Mouse (Mus musculus) gastrocnemius, adult 2 months (tissue): Measurements from ENCODE around the gene Ephb4. TPM values are rescaled to one million over a fixed set of nuclear protein-coding genes. Genes with fewer than 3 reads are reported as not detected.

Source experiments
- DNase-seq: peaks from one replicate; pipeline ENCODE4 v3.0.0; 2022
- H3K27ac ChIP-seq: fragments of 200-600 bp; 2 replicates; pipeline ENCODE4 v1.8.1; 2022; ENCODE audit warnings: mild to moderate bottlenecking
- H3K4me3 ChIP-seq: fragments of 200-600 bp; 2 replicates; pipeline ENCODE4 v1.8.1; 2022; ENCODE audit warnings: mild to moderate bottlenecking, moderate library complexity
- CTCF ChIP-seq: fragments of 200-600 bp; IDR thresholded peaks from 2 replicates; pipeline ENCODE4 v1.8.1; 2022; ENCODE audit warnings: antibody characterized with exemption, mild to moderate bottlenecking, moderate library complexity
- intact Hi-C: fragments of 180-260 bp; cut with DNase I; formaldehyde crosslinking; loops from one replicate; pipeline ENCODE4 v1.15.1; 2025
- total RNA-seq, 2 experiments: library from RNA; stranded (reverse); gene quantifications; 2 replicates each; pipeline ENCODE4 v1.2.3; 2021

Gene Ephb4
- total RNA-seq, 2 experiments from 2014 or later, result 12.5 to 15.5 TPM

- no peak for DNase-seq
- intact Hi-C loops, result no loop called here
- Histone ChIP-seq H3K4me3 (no peak overlapping the region), H3K27ac (no peak overlapping the region)
- no peak for TF ChIP-seq CTCF
Measured at GRCm38 (mm10) chr5:137414253-137414652, 64.3 kb downstream of the Ephb4 start.

- TF ChIP-seq CTCF, result no peak
- H3K4me3 ChIP-seq, result no peak overlapping the region
- H3K27ac ChIP-seq, result no peak overlapping the region
- intact Hi-C loops, result no loop called here
- DNase-seq, result no peak
Measured at GRCm38 (mm10) chr5:137419105-137419504, 69.2 kb downstream of the Ephb4 start.

GRCm38 (mm10) chr5:137419841-137420240 lies 69.9 kb downstream of the Ephb4 start:
- intact Hi-C loops, result no loop called here
- no peak for TF ChIP-seq CTCF
- no peak for DNase-seq

GRCm38 (mm10) chr5:137425648-137426047 lies 75.7 kb downstream of the Ephb4 start:
- intact Hi-C loops, result no loop called here
- no peak for TF ChIP-seq CTCF

More at GRCm38 (mm10) chr5:137419841-137420240, 69.9 kb downstream of the Ephb4 start:
- Histone ChIP-seq H3K4me3 (no peak overlapping the region), H3K27ac (no peak overlapping the region)

More at GRCm38 (mm10) chr5:137425648-137426047, 75.7 kb downstream of the Ephb4 start:
- no peak overlapping the region for H3K4me3 ChIP-seq
- DNase-seq, result no peak
- H3K27ac ChIP-seq, result no peak overlapping the region

Other genes with a start within 250 kb of the Ephb4 start
- gene Trim56, start 233.9 kb upstream of the Ephb4 start, total RNA-seq, result 1 to 10 TPM; 7.5 to 9.3 TPM
- not detected for gene Muc3, start 200.8 kb upstream of the Ephb4 start, total RNA-seq
- under 1 TPM; 0.13 to 0.28 TPM for gene Muc3a, start 137.7 kb upstream of the Ephb4 start, total RNA-seq
- gene Ache, start 62.6 kb upstream of the Ephb4 start, total RNA-seq, result 10 to 100 TPM; 13.7 to 17.9 TPM
- gene Ufsp1, start 55.5 kb upstream of the Ephb4 start, total RNA-seq, result 10 to 100 TPM; 14.2 to 15.1 TPM
- gene Srrt, start 42.4 kb upstream of the Ephb4 start, total RNA-seq, result 10 to 100 TPM; 38.7 to 46.2 TPM
- 1 to 10 TPM; 2.1 to 3.1 TPM for gene Trip6, start 35.7 kb upstream of the Ephb4 start, total RNA-seq
- gene Slc12a9, start 16.5 kb upstream of the Ephb4 start, total RNA-seq, result 1 to 10 TPM; 2.0 to 2.4 TPM
- under 1 TPM in 1 of 2 experiments, not detected in 1; 0.03 TPM for gene Zan, start 127.0 kb downstream of the Ephb4 start, total RNA-seq
- 10 to 100 TPM; 11.3 to 11.4 TPM for gene Pop7, start 152.4 kb downstream of the Ephb4 start, total RNA-seq
- 10 to 100 TPM; 20.9 to 24.7 TPM for gene Gigyf1, start 168.4 kb downstream of the Ephb4 start, total RNA-seq
- gene Epo, start 183.1 kb downstream of the Ephb4 start, total RNA-seq, result not detected
- gene Gnb2, start 183.4 kb downstream of the Ephb4 start, total RNA-seq, result 100 to 1,000 TPM; 118 to 148 TPM
- gene Actl6b, start 203.4 kb downstream of the Ephb4 start, total RNA-seq, result not detected
- gene Tfr2, start 219.7 kb downstream of the Ephb4 start, total RNA-seq, result not detected